7 mouse cellular contexts compared by ENCODE assay signal in genomic region chr8:104534779-104535141, GRCm38 (mm10). TPM values are rescaled to one million over a fixed set of nuclear protein-coding genes. Genes with fewer than 3 reads are reported as not detected.
DNase-seq lines count a peak whose midpoint lies in the region; ATAC-seq and TF ChIP-seq lines count a peak whose summit lies in the region.

No protein-coding gene starts in this region.

- H3K27me3 ChIP-seq in spleen, adult 2 months (ENCODE audit: control insufficient read depth, insufficient read depth, low read length), result no peaks in the 10 kb centered on the region
- peaks cover 26% of the 10 kb centered on the region for H3K27me3 ChIP-seq in liver, embryonic 15.5 days

- H3K9ac ChIP-seq in liver, embryonic 15.5 days, result peak overlapping the region; percentile 88

- H3K4me3 ChIP-seq in spleen, adult 2 months (ENCODE audit: extremely low read depth, insufficient read depth, insufficient read length), result peak overlapping the region; percentile 59
- H3K4me3 ChIP-seq in liver, embryonic 15.5 days (replicated peaks), result peak overlapping the region; percentile 93
- peak overlapping the region; percentile 27; the same call in 1 of the 2 replicates for H3K4me3 ChIP-seq in olfactory bulb, adult 2 months (ENCODE audit: insufficient read depth, low read depth, low read length)

- H3K4me1 ChIP-seq in spleen, adult 2 months (ENCODE audit: control insufficient read depth, insufficient read depth, insufficient read length), result peaks cover 8% of the 10 kb centered on the region
- H3K4me1 ChIP-seq in liver, embryonic 15.5 days (replicated peaks), result peaks cover 34% of the 10 kb centered on the region
- 0 out of 2 replicates have a peak, but pooled peaks cover 2% of the 10 kb centered on the region for H3K4me1 ChIP-seq in olfactory bulb, adult 2 months (ENCODE audit: control insufficient read depth, insufficient read depth, low read length)

- no peak for TF ChIP-seq POLR2A in spleen, adult 2 months (IDR thresholded peaks at IDR 0.05; ENCODE audit: low read depth, low read length)
- no peak for TF ChIP-seq POLR2A in olfactory bulb, adult 2 months (IDR thresholded peaks at IDR 0.05; ENCODE audit: insufficient read depth, low read depth, low read length)

- H3K9me3 ChIP-seq in liver, embryonic 15.5 days (replicated peaks), result no peaks in the 10 kb centered on the region

- peak overlapping the region; percentile 6; the same call in 1 of the 2 replicates for H3K27ac ChIP-seq in spleen, adult 2 months (ENCODE audit: insufficient read depth, low read length)
- H3K27ac ChIP-seq in liver, embryonic 15.5 days (replicated peaks), result 0 out of 2 replicates have a peak overlapping the region, but pooled peaks have one; percentile 14
- no peak overlapping the region for H3K27ac ChIP-seq in olfactory bulb, adult 2 months (ENCODE audit: insufficient read depth, low read depth, low read length)

- no peaks in the 10 kb centered on the region; the same call in none of the 2 replicates for H3K36me3 ChIP-seq in spleen, adult 2 months (ENCODE audit: control insufficient read depth, insufficient read depth, low read length)
- peaks cover 5% of the 10 kb centered on the region for H3K36me3 ChIP-seq in liver, embryonic 15.5 days (replicated peaks)

- intact Hi-C loops in heart, postnatal 14 days (cut with DNase I), result loop anchor here (1.0 to 5.0 kb wide), 3 partner anchors 35 to 192 kb away; no protein-coding TSS in a partner anchor

- 1% methylated on average over 9 of the region's 9 CpGs for WGBS in spleen, adult 2 months
- WGBS in liver, embryonic 15.5 days (ENCODE audit: insufficient replicate concordance), result 2% methylated on average over 9 of the region's 9 CpGs
- WGBS in olfactory bulb, adult 2 months, result 7% methylated on average over 9 of the region's 9 CpGs

- no peak for TF ChIP-seq CTCF in spleen, adult 2 months (IDR thresholded peaks at IDR 0.05; ENCODE audit: extremely low read depth, insufficient read depth, insufficient read length, insufficient replicate concordance)
- no peak for TF ChIP-seq CTCF in olfactory bulb, adult 2 months (IDR thresholded peaks at IDR 0.05; ENCODE audit: insufficient read depth, low read depth, low read length)

- peak overlapping the region; percentile 95 for H3K4me2 ChIP-seq in liver, embryonic 15.5 days

- ATAC-seq in common myeloid progenitor, adult 5-6 weeks (replicated peaks; ENCODE audit: low read depth, poor library complexity, severe bottlenecking), result peak; percentile 73
- peak; percentile 62 for ATAC-seq in liver, embryonic 15.5 days (ENCODE audit: insufficient read depth)

- DNase-seq in spleen, adult 2 months (ENCODE audit: low read depth in 1 of 2, low spot score in 2 of 2), result peak in 1 of 2 experiments; percentile 30
- DNase-seq in spleen, postnatal 14 days (ENCODE audit: low spot score in 2 of 2), result no peak
- DNase-seq in heart, postnatal 14 days, result peak; percentile 22 to 27
- no peak for DNase-seq in urinary bladder, postnatal 25 days (ENCODE audit: low spot score)

RNA-seq across cellular contexts. Expression of gene Car7, which starts 0.3 kb away (rescaled TPM):
- 1.4 and 1.9 TPM in 2 replicates for polyA plus RNA-seq in spleen, adult 2 months (2012; rRNA removed)
- total RNA-seq in common myeloid progenitor, adult 5-6 weeks (2017), result 0.41 TPM in 1 of 2 replicates, not detected in the other
- total RNA-seq in heart, postnatal 14 days (2021), result 1 to 10 TPM; 4.8 to 4.9 TPM
- 5.0 and 6.1 TPM in 2 replicates for polyA plus RNA-seq in liver, embryonic 15.5 days (2015; fragmentation: Nextera tagmentation; extraction: Ambion mirVana)
- not detected in 2 replicates for polyA plus RNA-seq in olfactory bulb, adult 2 months (2012; ENCODE audit: insufficient read depth, insufficient read length, low replicate concordance, missing spikeins)

RNA-seq across cellular contexts. Expression of gene Nae1, which starts 0.3 kb away (rescaled TPM):
- 4.1 and 6.6 TPM in 2 replicates for polyA plus RNA-seq in spleen, adult 2 months (2012; rRNA removed)
- total RNA-seq in common myeloid progenitor, adult 5-6 weeks (2017), result 95.4 and 104 TPM in 2 replicates
- 10 to 100 TPM; 28.3 to 30.0 TPM for total RNA-seq in heart, postnatal 14 days (2021)
- 26.7 and 28.7 TPM in 2 replicates for polyA plus RNA-seq in liver, embryonic 15.5 days (2015; fragmentation: Nextera tagmentation; extraction: Ambion mirVana)
- not detected in 2 replicates for polyA plus RNA-seq in olfactory bulb, adult 2 months (2012; ENCODE audit: insufficient read depth, insufficient read length, low replicate concordance, missing spikeins)

RNA-seq across cellular contexts. Expression of gene Terb1, which starts 25.1 kb away (rescaled TPM):
- 0.23 and 0.25 TPM in 2 replicates for polyA plus RNA-seq in spleen, adult 2 months (2012; rRNA removed)
- total RNA-seq in common myeloid progenitor, adult 5-6 weeks (2017), result not detected in 2 replicates
- total RNA-seq in heart, postnatal 14 days (2021), result not detected
- polyA plus RNA-seq in liver, embryonic 15.5 days (2015; fragmentation: Nextera tagmentation; extraction: Ambion mirVana), result 0.05 TPM in 1 of 2 replicates, not detected in the other
- not detected in 2 replicates for polyA plus RNA-seq in olfactory bulb, adult 2 months (2012; ENCODE audit: insufficient read depth, insufficient read length, low replicate concordance, missing spikeins)

RNA-seq across cellular contexts. Expression of gene Pdp2, which starts 56.5 kb away (rescaled TPM):
- polyA plus RNA-seq in spleen, adult 2 months (2012; rRNA removed), result 2.4 and 2.9 TPM in 2 replicates
- total RNA-seq in common myeloid progenitor, adult 5-6 weeks (2017), result 9.8 and 12.4 TPM in 2 replicates
- 10 to 100 TPM; 17.0 to 18.2 TPM for total RNA-seq in heart, postnatal 14 days (2021)
- polyA plus RNA-seq in liver, embryonic 15.5 days (2015; fragmentation: Nextera tagmentation; extraction: Ambion mirVana), result 3.1 and 3.5 TPM in 2 replicates
- not detected in 2 replicates for polyA plus RNA-seq in olfactory bulb, adult 2 months (2012; ENCODE audit: insufficient read depth, insufficient read length, low replicate concordance, missing spikeins)

Comparison
In these comparisons a context has a peak if more than half of its experiments do, and no peak if none do; other contexts are left out.
1. DNase-seq: peak in heart, postnatal 14 days (2 of 2); none in spleen, postnatal 14 days (0 of 2) and urinary bladder, postnatal 25 days (single experiment).
2. H3K4me3 ChIP-seq: peak in every context shown above with its lines; median percentile 93 in liver, embryonic 15.5 days; 59 in spleen, adult 2 months; 27 in olfactory bulb, adult 2 months.